Mouse (Mus musculus) limb, embryonic 13.5 days (tissue): ENCODE data around the gene Ppox. TPM values are rescaled to one million over a fixed set of nuclear protein-coding genes. Genes with fewer than 3 reads are reported as not detected.
"Not testable (repeated sequence)": the region's sequence is repeated elsewhere in the genome, so short reads cannot be mapped to it uniquely, and the experiment has no call there.

Experiments
- ATAC-seq: fragments of 200-750 bp; cut with Nextera tagmentation; 2 replicates; pipeline ENCODE4 v1.8.0; 2017; ENCODE audit warnings: low read depth, moderate number of reproducible peaks, moderate TSS enrichment; ENCODE audit not compliant: low FRiP score
- H3K27ac ChIP-seq: fragments of 300-500 bp; sonication (generic); 2 replicates; pipeline ENCODE4 v1.5.1; 2015; ENCODE audit warnings: inconsistent platforms, mild to moderate bottlenecking, moderate library complexity
- H3K27me3 ChIP-seq: fragments of 300-500 bp; sonication (generic); 2 replicates; pipeline ENCODE4 v1.6.1; 2015; ENCODE audit warnings: mild to moderate bottlenecking, inconsistent platforms
- H3K36me3 ChIP-seq: fragments of 300-500 bp; sonication (generic); 2 replicates; pipeline ENCODE4 v1.6.1; 2015; ENCODE audit warnings: inconsistent platforms, mild to moderate bottlenecking, moderate library complexity
- H3K4me1 ChIP-seq: fragments of 300-500 bp; sonication (generic); 2 replicates; pipeline ENCODE4 v1.6.1; 2015; ENCODE audit warnings: inconsistent platforms
- H3K4me2 ChIP-seq: fragments of 300-500 bp; sonication (generic); replicated peaks from 2 replicates; pipeline ENCODE4 v1.6.1; 2015; ENCODE audit warnings: inconsistent platforms, mild to moderate bottlenecking, moderate library complexity
- H3K4me3 ChIP-seq: fragments of 300-500 bp; sonication (generic); 2 replicates; pipeline ENCODE4 v1.5.1; 2015; ENCODE audit warnings: moderate library complexity, mild to moderate bottlenecking, inconsistent platforms
- H3K9ac ChIP-seq: fragments of 300-500 bp; sonication (generic); 2 replicates; pipeline ENCODE4 v1.6.1; 2015; ENCODE audit warnings: mild to moderate bottlenecking, inconsistent platforms
- H3K9me3 ChIP-seq: fragments of 300-500 bp; sonication (generic); 2 replicates; pipeline ENCODE4 v1.6.1; 2016; ENCODE audit warnings: inconsistent platforms
- WGBS: fragments of 180-500 bp; shearing (Covaris S2); methylation state at CpG from one replicate; pipeline ENCODE4 v1.1.7; 2015; 5-methylcytosine and 5-hydroxymethylcytosine counted together
- polyA plus RNA-seq: library from polyadenylated mRNA; unstranded; fragments of >200 nt; fragmentation: Nextera tagmentation; extraction: Ambion mirVana; gene quantifications from 2 replicates; pipeline ENCODE4 v1.2.1, GENCODE M21; 2015

Gene Ppox
- 69.7 and 77.4 TPM in 2 replicates for polyA plus RNA-seq

DNA sequence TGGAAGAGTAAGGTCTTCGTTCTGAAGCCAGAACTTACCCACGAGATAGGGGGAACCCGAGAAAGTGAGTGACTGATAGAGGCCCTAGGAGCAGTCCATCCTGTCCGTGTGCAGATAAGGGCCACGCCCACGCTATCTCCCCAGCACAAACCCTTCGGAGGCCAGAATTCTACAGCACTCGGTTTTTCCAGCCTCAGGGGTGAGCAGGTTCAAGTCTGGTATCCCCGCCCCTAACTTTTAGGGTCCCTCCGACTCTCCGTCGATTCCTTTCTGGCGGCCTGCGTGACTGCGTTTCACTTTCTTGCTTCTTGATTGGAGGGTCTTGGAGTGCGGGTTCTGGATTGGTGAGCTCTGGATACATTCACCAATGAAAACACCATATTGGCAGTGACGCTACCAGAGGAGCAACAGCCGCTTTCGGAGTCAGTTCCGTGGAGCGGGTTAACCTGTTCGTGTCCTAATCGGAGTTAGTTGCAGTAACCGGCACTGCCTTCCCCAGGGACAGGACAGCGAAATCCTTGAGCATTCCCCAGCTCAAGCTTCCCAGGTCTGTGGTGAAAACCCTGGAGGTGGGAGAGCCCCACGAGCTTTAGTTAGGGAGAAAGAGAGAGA is at the start of gene Ppox:
Gene Ppox, minus strand, starts transcription at position 271 of the 612 bp plus-strand sequence.
- H3K4me1 ChIP-seq = peaks cover 29% of the 10 kb centered on the region
- H3K4me2 ChIP-seq = peak within 1 kb of the TSS; percentile 95
- peak; percentile 97 for ATAC-seq
- peaks cover 74% of the 10 kb centered on the region for H3K36me3 ChIP-seq
- under 1% methylated on average over 26 of the region's 26 CpGs for whole genome bisulfite sequencing
- H3K9ac ChIP-seq = peak within 1 kb of the TSS; percentile 86
- peak within 1 kb of the TSS; percentile 73 for H3K4me3 ChIP-seq
- H3K9me3 ChIP-seq = no peaks in the 10 kb centered on the region
- H3K27me3 ChIP-seq = no peaks in the 10 kb centered on the region
- H3K27ac ChIP-seq = peak within 1 kb of the TSS; percentile 72

GRCm38 (mm10) chr1:171330216-171330560 is 49.2 kb upstream of the Ppox start:
- Histone ChIP-seq H3K4me2 (peak overlapping the region; percentile 77), H3K9me3 (no peaks in the 10 kb centered on the region), H3K4me3 (peak overlapping the region; percentile 79), H3K27ac (peak overlapping the region; percentile 99), H3K4me1 (peaks cover 45% of the 10 kb centered on the region), H3K36me3 (peaks cover 21% of the 10 kb centered on the region), H3K9ac (peak overlapping the region; percentile 94), H3K27me3 (no peaks in the 10 kb centered on the region)
- 0% methylated on average over 4 of the region's 4 CpGs for WGBS
- ATAC-seq = no peak

GRCm38 (mm10) chr1:171329433-171330215 is 48.6 kb upstream of the Ppox start:
- Histone ChIP-seq H3K27ac (peak overlapping the region; percentile 99), H3K9ac (peak overlapping the region; percentile 94), H3K4me2 (peak overlapping the region; percentile 77), H3K9me3 (no peaks in the 10 kb centered on the region), H3K4me3 (peak overlapping the region; percentile 79), H3K27me3 (no peaks in the 10 kb centered on the region), H3K36me3 (peaks cover 20% of the 10 kb centered on the region), H3K4me1 (peaks cover 45% of the 10 kb centered on the region)
- ATAC-seq = peak; percentile 92
- WGBS = under 1% methylated on average over 34 of the region's 61 CpGs

DNA sequence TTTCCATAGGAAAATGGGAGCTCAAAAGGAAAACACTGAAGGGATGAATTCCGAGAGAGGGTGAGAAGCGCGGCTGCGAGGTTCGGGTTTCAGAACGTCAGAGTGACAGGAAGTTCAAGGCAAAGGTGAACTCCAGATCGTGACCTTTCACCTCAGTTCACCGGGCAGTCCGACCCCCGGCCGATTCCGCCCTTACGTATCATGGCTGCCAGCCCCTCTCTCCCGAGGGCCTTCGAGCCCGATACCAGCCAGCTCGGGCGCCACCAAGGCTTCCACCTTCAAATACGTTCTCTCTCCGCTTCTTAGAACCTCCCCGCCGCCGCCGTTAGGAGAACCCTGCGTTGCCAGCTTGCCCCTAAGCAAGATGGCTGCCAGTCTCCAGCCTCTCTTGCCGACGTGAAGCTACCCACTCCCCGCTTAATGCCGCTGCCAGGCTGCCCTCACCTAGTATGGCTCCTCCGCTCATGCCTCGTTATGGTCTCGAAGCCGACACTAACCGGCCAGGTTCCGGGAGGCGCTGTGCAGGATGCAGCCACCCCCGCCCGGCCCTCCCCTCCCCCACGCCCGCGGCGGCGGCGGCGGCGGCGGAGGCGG is 48.0 kb upstream of the Ppox start, which contains the start of gene Dedd:
Gene Dedd, plus strand, starts transcription at position 307 of the 594 bp plus-strand sequence.
- H3K27ac ChIP-seq = peak within 1 kb of the TSS; percentile 99
- peak; percentile 93 for ATAC-seq
- peak within 1 kb of the TSS; percentile 77 for H3K4me2 ChIP-seq
- no peaks in the 10 kb centered on the region for H3K27me3 ChIP-seq
- under 1% methylated on average over 48 of the region's 48 CpGs for WGBS
- no peaks in the 10 kb centered on the region for H3K9me3 ChIP-seq
- peak within 1 kb of the TSS; percentile 94 for H3K9ac ChIP-seq
- H3K4me1 ChIP-seq = peaks cover 45% of the 10 kb centered on the region
- peak within 1 kb of the TSS; percentile 79 for H3K4me3 ChIP-seq
- peaks cover 15% of the 10 kb centered on the region for H3K36me3 ChIP-seq

- no peaks in the 10 kb centered on the region for H3K9me3 ChIP-seq
- H3K36me3 ChIP-seq = peaks cover 8% of the 10 kb centered on the region
- peak overlapping the region; percentile 94 for H3K9ac ChIP-seq
- no peaks in the 10 kb centered on the region for H3K27me3 ChIP-seq
- peaks cover 40% of the 10 kb centered on the region for H3K4me1 ChIP-seq
- 30% methylated on average over 9 of the region's 9 CpGs for WGBS
- peak overlapping the region; percentile 79 for H3K4me3 ChIP-seq
- peak overlapping the region; percentile 99 for H3K27ac ChIP-seq
- no peak for ATAC-seq
- peak overlapping the region; percentile 77 for H3K4me2 ChIP-seq
These were observed 47.3 kb upstream of the Ppox start for GRCm38 (mm10) chr1:171328244-171328643.

DNA sequence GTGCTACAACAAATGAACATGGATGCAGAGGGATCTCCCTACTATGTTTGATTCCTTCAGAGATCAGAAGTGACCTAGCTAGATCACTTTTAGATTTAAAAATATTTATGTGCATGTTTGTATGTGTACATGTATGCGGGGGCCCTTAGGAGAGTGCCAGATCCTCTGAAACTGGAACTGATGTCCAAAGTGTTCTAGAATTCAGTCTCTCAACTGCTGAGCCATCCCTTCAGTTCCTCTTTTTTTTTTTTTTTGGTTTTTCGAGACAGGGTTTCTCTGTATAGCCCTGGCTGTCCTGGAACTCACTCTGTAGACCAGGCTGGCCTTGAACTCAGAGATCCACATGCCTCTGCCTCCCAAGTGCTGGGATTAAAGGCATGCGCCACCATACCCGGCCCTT is 45.6 kb upstream of the Ppox start:
- ATAC-seq = not testable (repeated sequence)
- WGBS = 88% methylated on average over 4 of the region's 4 CpGs

DNA sequence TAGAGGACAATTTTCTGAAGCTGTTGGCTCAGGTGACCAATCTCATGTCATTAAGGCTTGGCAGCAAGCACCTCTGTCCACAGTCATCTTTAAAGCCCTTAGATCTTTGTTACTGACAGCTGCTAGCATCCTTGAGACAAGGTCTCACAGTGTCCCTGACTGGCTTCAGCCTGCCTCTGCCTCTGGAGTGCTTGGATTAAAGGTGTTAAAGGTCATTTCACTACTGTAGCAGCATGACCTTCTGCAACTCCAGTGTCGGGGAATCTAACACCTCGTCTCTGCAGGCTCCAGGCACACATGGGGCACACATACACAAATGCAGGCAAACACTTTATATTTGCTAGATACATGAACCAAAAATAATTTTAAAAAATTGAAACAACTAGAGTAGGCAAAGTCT is 44.6 kb upstream of the Ppox start:
- Histone ChIP-seq H3K27me3 (no peaks in the 10 kb centered on the region), H3K4me1 (peaks cover 19% of the 10 kb centered on the region), H3K9ac (no peak overlapping the region), H3K4me3 (no peak overlapping the region), H3K36me3 (no peaks in the 10 kb centered on the region), H3K9me3 (no peaks in the 10 kb centered on the region), H3K27ac (no peak overlapping the region), H3K4me2 (no peak overlapping the region)
- 72% methylated on average over 2 of the region's 2 CpGs for WGBS
- no peak for ATAC-seq

More for the DNA sequence above, 45.6 kb upstream of the Ppox start:
- H3K27ac ChIP-seq, H3K27me3 ChIP-seq, H3K36me3 ChIP-seq, H3K4me3 ChIP-seq, H3K4me2 ChIP-seq, H3K9ac ChIP-seq, H3K9me3 ChIP-seq: not testable (repeated sequence)
- H3K4me1 ChIP-seq = peaks cover 29% of the 10 kb centered on the region

DNA sequence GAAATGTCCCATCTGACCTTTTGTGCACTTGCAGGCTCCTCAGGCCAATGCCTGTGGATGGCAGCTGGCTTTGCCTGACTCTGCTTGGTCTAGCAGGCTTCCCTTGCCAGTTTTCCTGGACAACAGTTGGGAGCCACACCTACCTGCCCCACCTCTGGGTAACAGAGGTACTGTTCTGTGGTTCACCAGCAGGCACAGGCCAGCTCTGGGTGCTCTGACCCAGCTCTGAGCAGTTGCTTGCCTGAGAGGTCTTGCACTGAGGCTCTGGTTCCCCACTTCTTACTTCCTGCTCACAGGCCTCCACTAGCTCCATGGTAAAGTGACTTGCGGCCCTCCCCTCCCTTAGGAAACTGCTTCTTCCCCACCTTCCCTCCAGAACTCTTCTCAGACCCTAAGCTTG is 41.0 kb upstream of the Ppox start:
- Histone ChIP-seq H3K4me1 (peaks cover under 1% of the 10 kb centered on the region), H3K27me3 (no peaks in the 10 kb centered on the region), H3K9ac (no peak overlapping the region), H3K9me3 (no peaks in the 10 kb centered on the region), H3K4me3 (no peak overlapping the region), H3K4me2 (no peak overlapping the region), H3K27ac (no peak overlapping the region), H3K36me3 (no peaks in the 10 kb centered on the region)
- ATAC-seq = peak; percentile 48; the same call in 1 of the 2 replicates
- 77% methylated on average over 1 of the region's 1 CpGs for WGBS

DNA sequence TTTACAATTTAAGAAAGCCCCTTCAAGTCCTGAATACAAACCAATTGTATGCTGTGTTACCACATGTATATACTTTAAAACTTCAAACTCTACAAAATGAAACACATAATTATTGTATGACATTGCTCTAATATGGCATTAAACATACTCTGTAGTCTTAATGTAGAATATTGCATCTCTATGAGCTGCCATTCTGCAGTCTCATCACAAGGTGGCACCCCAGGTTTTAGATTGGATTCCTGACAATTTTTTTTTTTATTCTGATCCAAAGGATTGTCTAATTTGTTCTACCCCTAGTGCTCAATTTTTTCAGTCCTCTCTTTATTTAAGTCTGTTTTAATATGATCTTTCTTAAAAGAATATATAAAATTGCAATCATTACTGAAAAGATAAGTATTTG is 40.4 kb upstream of the Ppox start:
- Histone ChIP-seq H3K9ac (no peak overlapping the region), H3K9me3 (no peaks in the 10 kb centered on the region), H3K36me3 (no peaks in the 10 kb centered on the region), H3K4me3 (no peak overlapping the region), H3K27ac (no peak overlapping the region), H3K4me1 (no peaks in the 10 kb centered on the region), H3K4me2 (no peak overlapping the region), H3K27me3 (no peaks in the 10 kb centered on the region)
- no peak for ATAC-seq

DNA sequence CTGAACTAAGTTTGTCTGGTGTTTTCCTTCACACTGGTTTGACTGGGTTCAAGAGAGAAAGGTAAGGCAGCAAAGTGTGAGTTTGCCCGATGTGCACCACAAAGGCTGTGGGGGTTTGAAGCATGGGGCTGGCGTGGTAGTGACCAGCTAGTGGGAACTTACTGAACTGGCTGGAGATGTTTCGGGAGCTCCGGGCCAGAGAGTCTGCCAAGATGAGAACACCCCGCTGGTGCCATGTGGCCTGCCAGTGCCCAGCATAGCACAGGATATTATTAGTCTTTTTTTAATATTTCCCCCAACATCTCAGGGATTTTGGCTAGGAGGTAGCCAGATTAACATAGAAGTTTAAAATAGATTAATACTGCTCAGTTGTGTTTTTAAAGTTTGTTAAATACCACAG is 39.2 kb upstream of the Ppox start:
- no peak for ATAC-seq
- WGBS = 19% methylated on average over 5 of the region's 5 CpGs
- Histone ChIP-seq H3K9ac (no peak overlapping the region), H3K4me3 (no peak overlapping the region), H3K9me3 (no peaks in the 10 kb centered on the region), H3K4me2 (peak overlapping the region; percentile 21), H3K36me3 (no peaks in the 10 kb centered on the region), H3K27me3 (no peaks in the 10 kb centered on the region), H3K4me1 (no peaks in the 10 kb centered on the region), H3K27ac (no peak overlapping the region)

DNA sequence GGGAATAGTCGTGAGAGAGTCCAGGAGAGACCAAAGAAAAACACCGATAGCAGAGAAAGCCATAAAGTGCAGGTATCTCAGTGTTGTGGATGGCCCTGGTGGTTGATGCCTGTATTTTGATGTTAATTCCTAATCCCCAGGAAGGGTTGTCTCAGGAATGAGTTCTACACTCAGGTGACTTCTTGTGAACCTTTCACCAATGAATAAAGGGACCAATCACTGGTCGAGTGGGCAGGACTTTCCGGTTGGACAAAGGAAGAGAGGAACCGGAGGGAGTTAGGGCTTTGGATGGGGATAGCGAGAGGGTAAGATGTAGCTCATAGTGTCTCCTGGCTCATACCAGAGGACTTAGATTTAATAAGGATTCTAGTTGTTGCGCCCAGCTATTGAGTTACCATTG is 38.8 kb upstream of the Ppox start:
- H3K4me1 ChIP-seq = no peaks in the 10 kb centered on the region
- no peaks in the 10 kb centered on the region for H3K9me3 ChIP-seq
- no peak overlapping the region for H3K27ac ChIP-seq
- no peaks in the 10 kb centered on the region for H3K36me3 ChIP-seq
- H3K27me3 ChIP-seq = no peaks in the 10 kb centered on the region
- no peak for ATAC-seq
- H3K9ac ChIP-seq = no peak overlapping the region
- WGBS = 14% methylated on average over 7 of the region's 7 CpGs
- H3K4me3 ChIP-seq = no peak overlapping the region
- peak overlapping the region; percentile 21 for H3K4me2 ChIP-seq

DNA sequence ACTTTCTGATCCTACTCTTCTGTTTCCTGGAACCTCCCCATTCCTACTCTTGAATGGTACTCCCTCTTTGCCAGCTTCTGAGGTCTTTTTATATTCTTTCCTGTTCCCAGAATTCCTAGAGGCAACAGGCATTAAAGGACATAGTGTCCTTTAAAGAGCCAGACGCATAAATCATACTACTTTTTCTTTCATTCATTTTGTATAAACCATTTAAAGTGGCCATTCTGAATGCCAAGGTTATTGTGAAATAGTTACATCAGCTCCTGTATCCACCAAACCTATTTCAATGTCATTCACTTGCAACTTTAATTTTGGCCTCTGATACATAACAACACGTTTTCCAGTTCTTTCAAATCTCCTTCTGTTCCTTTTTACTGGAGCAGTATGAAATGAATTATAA is 28.3 kb upstream of the Ppox start:
- no peak overlapping the region for H3K4me3 ChIP-seq
- H3K27ac ChIP-seq = no peak overlapping the region
- H3K4me1 ChIP-seq = no peaks in the 10 kb centered on the region
- WGBS = 73% methylated on average over 2 of the region's 2 CpGs
- no peak overlapping the region for H3K4me2 ChIP-seq
- H3K9me3 ChIP-seq = no peaks in the 10 kb centered on the region
- no peaks in the 10 kb centered on the region for H3K27me3 ChIP-seq
- no peaks in the 10 kb centered on the region for H3K36me3 ChIP-seq
- ATAC-seq = no peak
- no peak overlapping the region for H3K9ac ChIP-seq
